Mouse (Mus musculus) stomach, postnatal 0 days (tissue): ENCODE measurements around the gene Slc6a16.

Experiments used
- CTCF ChIP-seq: IDR thresholded peaks from 2 replicates; pipeline ENCODE4 v1.5.1; 2016; ENCODE audit warnings: antibody characterized with exemption, low read depth, mild to moderate bottlenecking, moderate library complexity
- EP300 ChIP-seq: optimal IDR thresholded peaks from 2 replicates; pipeline ENCODE3; 2016; ENCODE audit warnings: antibody characterized with exemption

DNA sequence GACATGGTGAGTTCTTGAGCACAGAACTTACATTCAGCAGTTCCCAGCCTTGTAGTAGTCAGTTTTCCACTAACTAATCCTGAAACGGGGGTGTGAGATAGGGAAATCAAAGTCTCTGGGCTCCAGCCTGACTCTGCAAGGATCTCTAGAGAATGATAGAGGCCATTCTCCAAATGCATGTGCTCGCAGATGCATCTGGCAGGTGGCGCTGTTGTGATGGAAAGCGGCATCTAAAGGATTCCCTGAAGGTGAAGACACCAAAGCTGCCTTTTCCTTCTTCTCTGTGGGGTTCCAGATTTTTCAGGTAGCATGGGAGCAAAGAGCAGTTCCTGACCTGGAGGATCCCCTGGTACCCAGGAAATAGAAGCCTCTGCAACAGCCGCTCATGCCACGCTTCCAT is 59.4 kb downstream of the Slc6a16 start:
- TF ChIP-seq CTCF (peak; percentile 81), EP300 (no peak)
